Mouse (Mus musculus): ENCODE measurements at regions not wholly inside any gene's neighbourhood (a gene's known extent, or its start where the extent isn't known, plus 50 kb on each side); places are given as distances from the start of the nearest gene placed in this dataset.

DNA sequence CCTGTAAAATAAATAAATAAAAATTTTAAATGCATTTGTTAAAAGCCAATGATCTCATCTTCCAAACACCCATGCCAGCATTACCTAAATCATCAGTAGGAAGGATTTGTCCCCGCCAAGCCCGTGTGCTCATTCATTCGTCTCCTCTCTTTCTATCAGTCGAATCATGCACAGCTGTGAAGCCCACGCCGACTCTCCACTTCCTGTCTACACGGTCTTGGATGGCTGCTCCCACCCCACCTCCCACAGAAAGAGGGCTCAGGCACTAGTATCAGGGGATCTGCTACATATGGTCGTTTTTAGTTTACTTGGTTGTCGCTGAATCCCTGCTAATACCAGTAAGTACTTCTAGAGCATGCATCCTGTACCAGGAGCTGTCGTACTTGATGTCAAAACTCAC is 163.2 kb upstream of the Npvf start:
- TF ChIP-seq CTCF (IDR thresholded peaks at IDR 0.05; ENCODE audit: low read depth) (no peak), EP300 (optimal IDR thresholded peaks at IDR 0.05) (no peak)

Data from stomach, postnatal 0 days (tissue).